Mouse (Mus musculus): ENCODE results near the gene Ost4. TPM values are rescaled to one million over a fixed set of nuclear protein-coding genes. Genes with fewer than 3 reads are reported as not detected.

Gene Ost4
- total RNA-seq, 4 experiments from 2014 or later, result 86.3 to 105 (median 90.6) TPM

DNA sequence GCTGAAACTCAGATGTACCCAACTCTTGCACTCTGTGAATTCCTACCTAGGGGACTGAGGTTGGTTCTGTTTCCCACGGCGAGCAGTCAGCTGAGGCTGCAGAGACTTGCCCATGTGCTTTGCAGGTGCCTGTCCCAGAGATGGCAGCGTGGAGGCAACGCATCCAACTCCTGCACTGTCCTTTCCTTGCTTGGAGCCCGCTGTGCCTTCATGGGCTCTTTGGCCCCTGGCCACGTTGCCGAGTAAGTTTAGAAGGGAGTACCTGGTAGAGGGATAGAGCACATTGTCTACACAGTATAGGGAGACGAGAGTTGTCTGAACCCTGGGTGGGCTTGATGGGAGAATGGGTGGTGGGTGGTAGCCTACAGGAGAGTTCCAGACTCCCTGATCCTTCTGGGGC is 17.0 kb upstream of the Ost4 start:
- DNase-seq (ENCODE audit: low spot score in 2 of 2), result no peak

DNA sequence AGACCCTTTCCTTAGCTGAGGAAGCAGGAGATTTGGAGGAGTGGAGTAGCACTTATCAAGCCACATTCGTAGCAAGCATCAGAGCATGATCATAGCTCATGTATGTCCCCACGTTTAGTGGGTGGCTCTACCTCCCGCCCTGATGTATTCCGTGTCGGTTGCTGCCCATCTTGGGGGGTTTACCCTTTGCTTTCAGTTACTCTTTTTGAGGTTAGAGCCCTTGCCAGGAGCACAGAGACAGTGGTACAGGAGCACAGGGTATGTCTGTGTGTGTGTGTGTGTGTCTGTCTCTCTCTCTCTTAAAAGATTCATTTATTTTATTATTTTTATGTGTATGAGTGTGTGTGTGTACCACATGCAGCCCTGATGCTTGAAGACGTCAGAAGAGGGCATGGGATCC is 15.5 kb upstream of the Ost4 start:
- DNase-seq (ENCODE audit: low spot score in 2 of 2), result no peak

DNA sequence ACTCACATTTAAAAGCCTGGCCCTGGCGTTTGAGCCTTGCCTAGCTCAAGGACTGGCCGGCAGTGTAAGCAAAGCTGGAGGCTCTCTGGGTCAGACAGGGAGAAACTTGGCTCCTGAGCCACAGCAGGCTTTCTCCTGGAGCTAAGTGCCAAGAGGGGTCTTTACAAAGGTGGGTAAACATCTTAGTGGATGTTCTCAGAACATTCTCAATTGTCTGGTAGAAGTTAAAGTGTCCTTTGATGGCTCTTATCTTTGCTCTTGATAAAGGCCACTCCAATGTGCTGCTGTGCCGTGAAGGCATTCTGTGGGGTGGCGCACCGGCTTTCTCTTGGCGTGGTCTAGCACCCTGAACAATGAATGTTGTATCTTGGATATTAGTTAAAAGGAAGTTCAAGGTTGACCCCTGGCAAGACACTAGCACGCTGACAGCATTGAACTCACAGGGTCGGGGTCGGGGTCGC is 15.0 kb upstream of the Ost4 start:
- no peak for DNase-seq (ENCODE audit: low spot score in 2 of 2)

DNA sequence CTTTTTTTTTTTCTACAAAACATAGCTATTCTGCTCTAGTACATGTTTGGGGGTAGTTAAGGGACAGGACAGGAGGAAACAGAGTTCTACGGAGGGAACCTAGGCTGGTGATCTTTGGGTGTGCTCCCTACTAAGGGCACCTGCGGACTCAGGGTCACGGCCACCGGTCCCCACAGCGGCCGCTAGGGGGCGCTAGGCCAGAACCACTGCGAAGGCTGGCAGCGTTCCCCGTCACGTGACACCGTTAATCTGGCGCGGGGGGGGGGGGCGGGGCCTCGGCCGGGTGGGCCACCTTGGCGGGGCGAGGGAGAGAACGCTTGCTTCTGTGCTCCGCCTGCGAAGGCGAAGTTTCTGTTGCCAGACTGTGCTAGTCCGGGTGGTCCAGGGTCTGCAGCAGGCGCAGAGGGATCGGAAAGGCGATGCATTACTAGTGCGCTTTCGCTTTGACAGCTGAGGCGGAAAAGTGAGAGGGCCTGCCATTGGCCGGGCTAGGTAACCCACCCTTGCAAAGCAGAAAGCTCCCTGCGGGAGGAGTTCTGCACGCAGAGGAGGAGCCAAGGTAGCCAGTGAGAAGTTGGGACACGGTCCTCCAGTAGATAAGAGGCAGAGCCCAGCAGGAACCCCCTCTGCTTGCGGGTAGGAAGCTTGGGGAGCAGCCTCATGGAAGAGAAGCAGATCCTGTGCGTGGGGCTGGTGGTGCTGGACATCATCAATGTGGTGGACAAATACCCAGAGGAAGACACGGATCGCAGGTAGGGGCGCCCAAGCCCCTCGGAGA is 13.9 kb upstream of the Ost4 start, which contains the start of gene Khk:
TSS of gene Khk (plus strand) at position 176 of the 778 bp plus-strand sequence.
- peak; percentile 75 to 84 for DNase-seq (ENCODE audit: low spot score in 2 of 2)

DNA sequence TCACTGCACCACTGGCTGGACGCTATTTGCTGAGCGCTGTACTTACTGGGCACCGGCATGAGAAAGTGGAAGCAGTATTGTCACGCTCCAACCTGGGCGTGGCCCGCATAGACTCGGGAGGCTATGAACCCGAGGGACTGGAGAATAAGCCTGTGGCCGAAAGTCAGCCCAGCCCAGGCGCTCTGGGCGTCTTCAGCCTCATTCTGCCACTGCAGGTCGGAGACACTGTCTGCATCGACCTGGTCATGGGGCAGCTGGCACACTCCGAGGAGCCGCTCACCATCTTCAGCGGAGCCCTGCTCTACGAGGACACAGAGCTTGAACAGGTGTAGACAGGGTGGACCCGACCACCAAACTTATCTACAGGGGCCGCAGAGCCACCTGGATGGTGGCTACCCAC is 13.0 kb upstream of the Ost4 start:
- no peak for DNase-seq (ENCODE audit: low spot score in 2 of 2)

DNA sequence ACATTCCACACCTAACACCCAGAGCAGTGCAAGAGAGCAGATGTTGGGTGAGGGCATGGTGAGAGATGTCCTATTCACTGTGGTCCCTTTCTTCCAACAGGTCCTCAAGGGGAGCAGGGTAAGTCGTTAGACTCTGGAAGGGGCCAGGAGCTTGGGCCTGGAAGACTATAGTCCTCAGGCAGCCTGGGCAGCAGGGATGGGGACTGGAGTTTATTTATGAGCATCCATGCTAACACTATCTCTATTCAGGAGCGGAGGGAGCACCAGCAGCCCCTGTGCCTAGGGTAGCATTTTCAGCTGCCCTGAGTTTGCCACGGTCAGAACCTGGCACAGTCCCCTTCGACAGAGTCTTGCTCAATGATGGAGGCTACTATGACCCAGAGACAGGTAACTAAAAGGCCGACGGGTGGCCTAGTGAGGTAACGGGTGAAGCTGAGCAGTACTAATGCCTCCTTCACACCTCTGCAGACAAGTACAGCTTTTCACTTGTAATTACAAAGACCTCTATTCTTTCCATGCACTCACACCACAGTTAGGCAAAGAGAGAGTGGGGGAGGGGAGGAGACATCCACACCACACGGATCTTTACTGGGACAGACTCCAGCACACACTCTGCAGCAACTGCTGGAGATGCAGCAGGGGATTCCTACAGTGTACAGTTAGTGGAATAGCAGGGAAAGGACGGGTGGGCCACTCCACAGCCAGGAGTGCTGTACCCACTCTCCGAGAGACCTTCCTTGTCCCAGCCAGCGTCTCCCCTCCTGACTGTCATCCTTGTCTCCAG is 12.4 kb upstream of the Ost4 start:
- DNase-seq (ENCODE audit: low spot score in 2 of 2), result no peak

DNA sequence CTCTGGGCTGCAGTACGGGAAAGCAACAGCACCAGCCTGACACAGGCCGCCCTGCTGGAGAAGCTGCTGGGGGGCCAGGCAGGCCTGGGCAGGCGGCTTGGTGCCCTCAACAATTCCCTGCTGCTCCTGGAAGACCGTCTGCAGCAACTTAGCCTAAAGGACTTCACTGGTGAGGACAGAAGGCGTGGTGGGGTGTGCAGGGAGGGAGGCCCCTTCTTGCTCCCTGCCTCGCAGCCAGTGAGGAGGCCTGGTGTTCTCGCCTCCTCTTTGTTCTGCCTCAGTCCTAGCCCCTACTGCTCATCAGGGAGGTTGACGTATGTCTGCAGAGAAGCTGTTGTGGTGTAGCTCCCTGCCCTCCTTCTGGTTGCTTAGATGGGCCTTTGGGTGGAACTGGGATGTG is 11.1 kb upstream of the Ost4 start:
- DNase-seq (ENCODE audit: low spot score in 2 of 2), result no peak

DNA sequence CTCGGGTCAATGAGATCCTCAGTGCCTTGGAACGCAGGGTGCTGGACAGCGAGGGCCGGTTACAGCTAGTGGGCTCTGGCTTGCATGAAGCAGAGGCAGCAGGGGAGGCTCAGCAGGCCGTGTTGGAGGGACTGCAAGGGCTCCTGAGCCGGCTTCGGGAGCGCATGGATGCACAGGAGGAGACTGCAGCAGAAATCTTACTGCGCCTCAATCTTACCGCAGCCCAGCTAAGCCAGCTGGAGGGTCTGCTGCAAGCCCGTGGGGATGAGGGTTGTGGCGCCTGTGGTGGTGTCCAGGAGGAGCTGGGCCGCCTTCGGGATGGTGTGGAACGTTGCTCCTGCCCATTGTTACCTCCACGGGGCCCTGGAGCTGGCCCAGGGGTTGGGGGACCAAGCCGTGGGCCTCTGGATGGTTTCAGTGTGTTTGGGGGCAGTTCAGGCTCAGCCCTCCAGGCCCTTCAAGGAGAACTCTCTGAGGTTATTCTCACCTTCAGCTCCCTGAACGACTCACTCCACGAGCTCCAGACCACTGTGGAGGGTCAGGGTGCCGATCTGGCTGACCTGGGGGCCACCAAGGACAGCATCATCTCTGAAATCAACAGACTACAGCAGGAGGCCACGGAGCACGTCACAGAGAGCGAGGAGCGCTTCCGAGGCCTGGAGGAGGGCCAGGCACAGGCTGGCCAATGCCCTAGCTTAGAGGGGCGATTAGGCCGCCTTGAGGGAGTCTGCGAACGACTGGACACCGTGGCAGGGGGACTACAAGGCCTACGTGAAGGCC is 10.5 kb upstream of the Ost4 start:
- DNase-seq (ENCODE audit: low spot score in 2 of 2), result no peak

DNA sequence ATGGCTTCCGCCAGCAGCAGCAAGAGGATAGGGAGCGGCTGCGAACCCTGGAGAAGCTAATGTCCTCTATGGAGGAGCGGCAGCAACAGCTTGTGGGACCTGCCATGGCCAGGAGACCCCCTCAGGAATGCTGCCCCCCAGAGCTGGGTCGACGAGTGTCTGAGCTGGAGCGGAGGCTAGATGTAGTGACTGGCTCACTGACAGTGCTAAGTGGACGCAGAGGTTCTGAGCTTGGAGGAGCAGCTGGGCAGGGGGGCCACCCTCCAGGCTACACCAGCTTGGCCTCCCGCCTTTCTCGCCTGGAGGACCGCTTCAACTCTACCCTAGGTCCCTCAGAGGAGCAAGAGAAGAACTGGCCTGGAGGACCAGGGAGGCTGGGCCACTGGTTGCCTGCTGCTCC is 9.8 kb upstream of the Ost4 start:
- no peak for DNase-seq (ENCODE audit: low spot score in 2 of 2)

DNA sequence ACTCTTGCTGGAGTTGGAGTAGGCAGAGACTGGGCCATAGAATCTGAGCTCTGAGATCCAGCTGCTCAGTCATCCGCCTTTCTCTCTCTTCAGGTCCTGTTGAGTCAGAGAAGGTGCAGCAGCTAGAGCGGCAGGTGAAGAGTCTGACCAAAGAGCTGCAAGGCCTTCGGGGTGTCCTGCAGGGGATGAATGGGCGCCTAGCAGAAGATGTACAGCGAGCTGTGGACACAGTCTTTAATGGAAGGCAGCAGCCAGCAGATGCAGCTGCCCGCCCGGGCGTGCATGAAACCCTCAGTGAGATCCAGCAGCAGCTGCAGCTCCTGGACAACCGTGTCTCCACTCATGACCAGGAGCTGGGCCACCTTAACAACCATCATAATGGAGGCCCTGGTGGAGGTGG is 9.3 kb upstream of the Ost4 start:
- DNase-seq (ENCODE audit: low spot score in 2 of 2), result no peak

DNA sequence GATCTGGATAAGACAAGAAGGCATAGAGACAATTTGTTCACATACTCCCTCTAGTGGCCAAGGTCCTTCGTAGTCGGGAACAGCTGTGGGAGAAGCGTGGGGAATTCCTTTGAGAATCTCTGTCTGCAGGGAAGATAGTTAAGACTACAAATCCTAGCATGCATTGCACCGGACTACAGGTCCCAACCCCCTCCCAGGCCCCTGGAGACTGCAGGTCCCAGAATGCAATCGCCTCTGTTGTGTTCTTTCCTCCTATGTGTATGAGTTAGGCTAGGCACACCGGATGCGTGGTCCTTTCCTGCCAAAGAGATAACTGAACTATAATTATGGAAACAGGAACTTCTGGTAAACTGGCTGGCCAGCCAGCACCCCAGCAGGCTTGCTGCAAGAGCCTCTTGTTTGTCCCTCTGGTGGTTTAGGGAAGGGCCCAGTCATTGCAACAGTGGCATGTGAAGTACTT is 8.4 kb upstream of the Ost4 start:
- DNase-seq (ENCODE audit: low spot score in 2 of 2), result peak; percentile 61 to 96

DNA sequence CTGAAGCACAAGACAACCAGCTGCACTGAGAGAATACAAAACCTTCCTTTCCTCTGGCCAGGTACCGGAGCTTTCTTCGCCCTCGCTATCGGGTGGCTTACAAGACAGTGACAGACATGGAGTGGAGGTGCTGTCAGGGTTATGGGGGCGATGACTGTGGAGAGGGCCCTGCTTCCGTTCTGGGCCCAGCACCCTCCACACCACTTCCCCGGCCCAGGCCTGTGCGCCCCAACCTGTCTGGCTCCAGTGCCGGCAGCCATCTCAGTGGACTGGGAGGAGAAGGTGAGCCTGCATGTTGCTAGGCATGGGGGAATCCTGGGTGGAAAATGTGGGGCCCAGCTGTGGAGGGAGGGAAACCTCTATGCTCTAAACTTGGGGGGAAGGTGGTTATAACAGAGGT is 7.9 kb upstream of the Ost4 start:
- DNase-seq (ENCODE audit: low spot score in 2 of 2), result no peak

DNA sequence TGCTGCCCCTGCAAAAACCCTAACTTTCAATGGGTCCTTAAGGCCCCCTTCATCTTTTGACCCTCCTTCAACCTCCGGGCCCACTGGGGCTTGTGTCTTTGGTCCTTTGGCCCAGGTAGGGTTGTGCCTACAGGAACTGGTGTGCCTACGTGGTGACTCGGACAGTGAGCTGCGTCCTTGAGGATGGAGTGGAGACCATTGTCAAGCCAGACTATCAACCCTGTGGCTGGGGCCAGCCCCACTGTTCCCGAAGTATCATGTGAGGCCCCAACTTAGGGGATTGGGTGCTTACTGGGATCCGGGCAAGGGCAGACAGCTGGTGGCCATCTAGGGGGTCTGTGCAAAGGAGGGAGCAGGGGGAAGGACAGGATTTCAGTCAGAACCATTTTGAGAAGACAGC is 7.3 kb upstream of the Ost4 start:
- DNase-seq (ENCODE audit: low spot score in 2 of 2), result no peak

DNA sequence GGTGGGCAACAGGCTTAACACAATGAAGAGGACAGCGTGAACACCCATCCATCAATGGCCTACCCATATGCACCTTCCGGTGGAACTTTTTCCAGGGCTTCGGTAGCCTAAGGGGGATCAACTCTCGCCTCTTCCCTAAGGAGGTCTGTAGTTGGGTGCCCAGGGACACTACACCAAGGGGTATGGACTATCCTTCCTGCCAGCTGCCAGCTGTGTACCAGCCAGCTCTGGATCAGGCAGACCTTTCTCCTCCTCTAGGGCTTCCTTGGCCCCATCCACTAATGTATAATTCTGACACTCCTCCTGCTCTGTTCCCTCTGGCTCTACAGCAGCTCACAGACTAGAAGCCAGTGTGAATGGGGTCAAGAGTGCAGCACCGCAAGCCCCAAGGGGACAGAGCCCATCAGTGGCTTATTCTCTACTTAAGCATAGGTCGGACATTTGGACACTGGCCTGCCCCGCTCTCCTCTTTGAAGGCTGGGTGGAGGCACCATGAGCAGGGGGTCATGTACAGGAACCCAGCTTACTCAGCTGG is 6.6 kb upstream of the Ost4 start:
- DNase-seq (ENCODE audit: low spot score in 2 of 2), result no peak

DNA sequence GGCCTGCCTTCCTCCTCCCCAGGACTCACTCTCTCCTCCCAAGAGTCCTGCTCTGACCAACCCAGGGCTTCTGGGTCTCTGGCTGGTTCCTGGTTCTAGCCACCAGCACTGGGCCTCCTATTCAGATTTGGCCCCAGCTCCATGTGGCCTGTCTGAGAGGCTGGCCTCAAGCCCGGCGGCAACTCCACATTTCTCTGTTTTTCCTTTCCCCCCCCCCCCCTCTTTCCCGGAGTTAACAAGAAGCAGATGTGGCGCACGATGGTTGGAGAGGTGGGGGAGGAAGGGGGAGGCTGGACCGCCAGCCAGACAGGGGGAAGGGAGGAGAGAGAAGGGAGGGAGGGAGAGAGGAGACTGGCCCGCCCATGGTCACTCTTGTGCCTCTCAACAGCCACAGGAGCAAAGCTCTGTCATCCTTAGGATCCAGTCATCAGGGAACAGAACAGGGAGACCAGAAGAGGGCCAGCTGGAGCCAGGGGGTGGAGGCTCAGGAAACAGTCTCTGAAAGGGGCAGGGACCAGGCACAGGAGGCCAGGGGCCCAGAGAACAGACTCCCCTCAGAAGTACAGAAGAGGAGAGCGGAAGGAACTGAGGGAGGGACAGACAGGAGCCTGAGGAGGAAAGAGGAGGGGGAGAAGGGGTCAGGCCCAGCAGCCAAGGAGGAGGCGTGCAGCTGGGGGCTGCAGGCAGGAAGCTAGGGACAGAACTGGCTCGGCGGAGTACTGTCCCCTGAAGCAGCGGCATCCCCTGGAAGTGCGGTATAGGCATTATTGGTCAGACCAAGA is 5.7 kb upstream of the Ost4 start, which contains the start of gene Emilin1:
TSS of gene Emilin1 (plus strand) at position 343 of the 782 bp plus-strand sequence.
- DNase-seq (ENCODE audit: low spot score in 2 of 2), result no peak

DNA sequence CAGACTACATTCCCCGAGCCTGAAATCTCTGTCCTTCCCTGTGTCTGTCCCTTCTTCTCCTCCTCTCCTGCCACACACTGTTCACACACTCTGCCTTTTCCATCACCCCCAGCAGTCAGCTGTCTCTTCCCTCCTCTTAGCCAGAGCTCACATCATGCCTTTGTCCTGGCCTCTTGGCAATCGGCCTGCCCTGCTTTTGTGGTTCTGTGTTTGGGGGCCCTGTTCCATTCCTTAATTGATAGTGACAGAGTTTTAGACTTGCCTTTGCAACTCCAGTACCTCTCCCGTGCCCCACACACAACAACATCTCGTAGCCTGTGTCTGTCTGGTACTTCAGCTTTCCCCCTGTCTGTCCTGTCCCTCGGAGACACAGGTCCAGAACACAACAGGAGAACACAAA is 4.6 kb upstream of the Ost4 start:
- DNase-seq (ENCODE audit: low spot score in 2 of 2), result no peak

DNA sequence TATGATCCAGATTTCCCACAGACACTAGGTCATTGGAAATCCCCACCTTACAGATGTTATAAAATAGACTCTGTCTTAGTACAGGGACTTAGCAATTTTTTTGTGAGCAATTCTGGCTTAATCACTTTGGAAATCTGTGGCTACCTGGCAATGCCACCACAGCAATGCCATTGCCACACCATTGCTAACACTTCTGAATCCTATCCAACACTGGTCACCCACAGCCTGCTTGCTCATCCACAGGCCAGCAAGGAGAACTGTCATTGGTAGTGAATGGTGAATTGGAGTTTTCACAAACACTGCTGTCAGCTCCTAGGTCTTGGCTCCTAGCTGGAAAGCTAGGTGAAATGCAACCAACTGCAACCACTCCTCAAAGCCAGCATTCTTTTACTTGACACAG is 2.9 kb upstream of the Ost4 start:
- no peak for DNase-seq (ENCODE audit: low spot score in 2 of 2)

DNA sequence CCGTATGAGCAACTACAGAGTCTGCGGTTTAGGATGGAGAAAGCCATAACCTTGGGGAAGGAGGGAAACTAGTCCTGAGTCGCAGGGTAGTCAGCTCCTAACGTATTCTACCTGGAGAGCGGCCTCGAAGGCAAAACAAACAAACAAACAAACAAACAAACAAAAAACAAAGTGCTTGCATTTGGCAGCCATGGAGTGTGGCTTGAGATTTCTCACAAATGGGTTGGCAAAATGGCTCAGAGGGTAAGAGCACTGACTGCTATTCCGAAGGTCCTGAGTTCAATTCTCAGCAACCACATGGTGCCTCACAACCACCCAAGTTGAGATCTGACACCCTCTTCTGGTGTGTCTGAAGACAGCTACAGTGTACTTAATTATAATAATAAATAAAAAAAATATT is 2.3 kb upstream of the Ost4 start:
- no peak for DNase-seq (ENCODE audit: low spot score in 2 of 2)

DNA sequence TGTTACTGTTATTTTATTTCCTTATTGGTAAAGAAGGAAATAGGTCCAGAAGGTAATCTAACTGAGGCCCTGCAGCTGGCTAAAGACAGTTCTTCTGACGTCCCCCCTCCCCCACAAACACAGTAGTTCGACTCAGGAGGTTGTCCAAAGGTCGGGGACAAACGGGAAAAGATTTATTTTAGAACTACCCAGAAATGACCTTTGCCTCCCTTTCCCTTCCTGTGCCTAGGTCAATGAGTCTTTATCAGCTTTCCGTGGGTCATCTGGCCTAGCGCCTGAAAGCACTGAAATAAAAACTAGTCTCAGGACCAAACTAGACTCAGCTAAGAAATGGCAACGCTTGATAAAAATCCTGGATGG is 1.7 kb upstream of the Ost4 start:
- DNase-seq (ENCODE audit: low spot score in 2 of 2), result no peak

DNA sequence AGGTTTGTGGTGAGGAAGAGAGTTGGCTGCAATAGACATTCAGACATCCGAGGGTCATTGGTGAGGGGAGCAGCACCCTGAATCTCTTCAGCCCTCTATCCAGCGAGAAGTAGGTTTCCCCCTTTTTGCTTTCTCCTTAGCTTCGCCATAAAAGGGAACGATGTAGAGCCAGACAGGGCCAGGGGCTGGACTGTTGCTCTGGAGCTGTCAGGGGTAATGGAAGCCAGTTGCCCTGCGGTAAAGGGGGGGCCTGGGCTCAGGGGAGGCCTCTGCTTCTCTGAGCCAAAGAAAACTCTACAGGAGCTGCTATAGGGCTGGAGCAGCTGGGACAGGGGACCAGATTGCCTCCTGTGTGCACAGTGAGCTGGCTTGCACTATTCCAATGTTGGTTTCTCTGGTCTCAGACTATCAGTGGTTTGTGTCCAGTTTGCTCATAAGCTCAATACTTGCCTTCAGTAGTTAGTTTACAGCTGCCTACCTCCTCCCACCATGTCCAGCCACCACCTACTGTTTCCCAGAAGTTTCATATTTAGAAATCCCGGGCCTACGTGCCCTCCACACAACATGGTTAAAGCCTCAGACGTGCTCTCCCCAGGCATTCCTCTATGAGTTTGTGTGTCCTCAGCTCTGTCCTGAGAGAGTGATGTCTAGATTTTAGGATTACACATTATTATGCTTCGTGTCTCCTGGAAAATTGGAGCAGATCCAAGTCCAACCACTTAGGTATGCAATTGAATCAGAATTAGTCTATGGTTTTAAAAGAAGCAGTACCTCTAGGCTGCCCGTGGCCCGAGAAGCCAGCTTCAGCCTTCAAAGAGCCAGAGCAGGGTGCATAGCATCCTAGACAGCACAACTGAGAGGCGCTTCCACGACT is 1.1 kb upstream of the Ost4 start:
- no peak for DNase-seq (ENCODE audit: low spot score in 2 of 2)
